Mouse (Mus musculus): ENCODE data around the gene Pclo.

GRCm38 (mm10) chr5:14700900-14701299 is 186.2 kb downstream of the Pclo start:
- TF ChIP-seq CTCF (IDR thresholded peaks at IDR 0.05; ENCODE audit: control insufficient read depth, insufficient read depth, low read length): no peak
- no peak for TF ChIP-seq POLR2A (IDR thresholded peaks at IDR 0.05; ENCODE audit: borderline replicate concordance, control insufficient read depth, low read depth, low read length)

Data from bone marrow, adult 2 months (tissue).